Mouse (Mus musculus): ENCODE measurements at regions not wholly inside any gene's neighbourhood (a gene's known extent, or its start where the extent isn't known, plus 50 kb on each side); places are given as distances from the start of the nearest gene placed in this dataset.
A peak's percentile ranks its signal among the peaks of the same experiment; 100 is the strongest.

- TF ChIP-seq POLR2A (IDR thresholded peaks at IDR 0.05; ENCODE audit: borderline replicate concordance, insufficient read depth, low read length) (no peak), CTCF (IDR thresholded peaks at IDR 0.05; ENCODE audit: borderline replicate concordance, insufficient read depth, low read depth, low read length) (no peak)
- no peak for DNase-seq
- no peaks in the 10 kb centered on the region for H3K27me3 ChIP-seq (ENCODE audit: control insufficient read depth, insufficient read depth, low read length)
- no peaks in the 10 kb centered on the region for H3K4me1 ChIP-seq (ENCODE audit: control insufficient read depth, insufficient read depth, low read length)
- no peak overlapping the region for H3K27ac ChIP-seq (ENCODE audit: insufficient read depth, low read length)
- WGBS: 74% methylated on average over 2 of the region's 2 CpGs
- H3K4me3 ChIP-seq (replicated peaks; ENCODE audit: insufficient read depth, low read depth, low read length): no peak overlapping the region
These were observed 407.5 kb downstream of the Tmem182 start for GRCm38 (mm10) chr1:41212876-41213275.

- Histone ChIP-seq H3K4me3 (replicated peaks; ENCODE audit: insufficient read depth, low read depth, low read length) (no peak overlapping the region), H3K27ac (ENCODE audit: insufficient read depth, low read length) (no peak overlapping the region), H3K27me3 (ENCODE audit: control insufficient read depth, insufficient read depth, low read length) (no peaks in the 10 kb centered on the region), H3K4me1 (ENCODE audit: control insufficient read depth, insufficient read depth, low read length) (no peaks in the 10 kb centered on the region)
- TF ChIP-seq POLR2A (IDR thresholded peaks at IDR 0.05; ENCODE audit: borderline replicate concordance, insufficient read depth, low read length) (no peak), CTCF (IDR thresholded peaks at IDR 0.05; ENCODE audit: borderline replicate concordance, insufficient read depth, low read depth, low read length) (no peak)
- 94% methylated on average over 1 of the region's 1 CpGs for WGBS
- no peak for DNase-seq
These were observed 420.4 kb downstream of the Tmem182 start for GRCm38 (mm10) chr1:41225851-41226250.

GRCm38 (mm10) chr1:41235335-41235734 lies 429.9 kb downstream of the Tmem182 start:
- WGBS: 80% methylated on average over 7 of the region's 7 CpGs
- no peak for TF ChIP-seq POLR2A (IDR thresholded peaks at IDR 0.05; ENCODE audit: borderline replicate concordance, insufficient read depth, low read length)
- TF ChIP-seq CTCF (IDR thresholded peaks at IDR 0.05; ENCODE audit: borderline replicate concordance, insufficient read depth, low read depth, low read length): no peak
- DNase-seq: no peak
- Histone ChIP-seq H3K27ac (ENCODE audit: insufficient read depth, low read length) (no peak overlapping the region), H3K4me3 (replicated peaks; ENCODE audit: insufficient read depth, low read depth, low read length) (no peak overlapping the region), H3K27me3 (ENCODE audit: control insufficient read depth, insufficient read depth, low read length) (no peaks in the 10 kb centered on the region), H3K4me1 (ENCODE audit: control insufficient read depth, insufficient read depth, low read length) (no peaks in the 10 kb centered on the region)

- no peak for TF ChIP-seq POLR2A (IDR thresholded peaks at IDR 0.05; ENCODE audit: borderline replicate concordance, insufficient read depth, low read length)
- TF ChIP-seq CTCF (IDR thresholded peaks at IDR 0.05; ENCODE audit: borderline replicate concordance, insufficient read depth, low read depth, low read length): no peak
- no peak for DNase-seq
- 16% methylated on average over 6 of the region's 6 CpGs for WGBS
- Histone ChIP-seq H3K4me3 (replicated peaks; ENCODE audit: insufficient read depth, low read depth, low read length) (no peak overlapping the region), H3K4me1 (ENCODE audit: control insufficient read depth, insufficient read depth, low read length) (0 out of 2 replicates have a peak, but pooled peaks cover 2% of the 10 kb centered on the region), H3K27ac (ENCODE audit: insufficient read depth, low read length) (no peak overlapping the region), H3K27me3 (ENCODE audit: control insufficient read depth, insufficient read depth, low read length) (no peaks in the 10 kb centered on the region)
These were observed 437.6 kb downstream of the Tmem182 start for GRCm38 (mm10) chr1:41243000-41243399.

- H3K27me3 ChIP-seq (ENCODE audit: control insufficient read depth, insufficient read depth, low read length): no peaks in the 10 kb centered on the region
- TF ChIP-seq POLR2A (IDR thresholded peaks at IDR 0.05; ENCODE audit: borderline replicate concordance, insufficient read depth, low read length) (no peak), CTCF (IDR thresholded peaks at IDR 0.05; ENCODE audit: borderline replicate concordance, insufficient read depth, low read depth, low read length) (no peak)
- DNase-seq: no peak
- no peak overlapping the region for H3K4me3 ChIP-seq (replicated peaks; ENCODE audit: insufficient read depth, low read depth, low read length)
- WGBS: 23% methylated on average over 12 of the region's 12 CpGs
- H3K27ac ChIP-seq (ENCODE audit: insufficient read depth, low read length): no peak overlapping the region
- 0 out of 2 replicates have a peak, but pooled peaks cover 2% of the 10 kb centered on the region for H3K4me1 ChIP-seq (ENCODE audit: control insufficient read depth, insufficient read depth, low read length)
These were observed 439.2 kb downstream of the Tmem182 start for GRCm38 (mm10) chr1:41244627-41245026.

GRCm38 (mm10) chr1:41264214-41264613 lies 458.8 kb downstream of the Tmem182 start:
- H3K4me1 ChIP-seq (ENCODE audit: control insufficient read depth, insufficient read depth, low read length): no peaks in the 10 kb centered on the region
- 39% methylated on average over 10 of the region's 10 CpGs for WGBS
- H3K27me3 ChIP-seq (ENCODE audit: control insufficient read depth, insufficient read depth, low read length): no peaks in the 10 kb centered on the region
- no peak overlapping the region for H3K4me3 ChIP-seq (replicated peaks; ENCODE audit: insufficient read depth, low read depth, low read length)
- no peak overlapping the region for H3K27ac ChIP-seq (ENCODE audit: insufficient read depth, low read length)
- TF ChIP-seq POLR2A (IDR thresholded peaks at IDR 0.05; ENCODE audit: borderline replicate concordance, insufficient read depth, low read length): no peak
- TF ChIP-seq CTCF (IDR thresholded peaks at IDR 0.05; ENCODE audit: borderline replicate concordance, insufficient read depth, low read depth, low read length): 0 out of 2 replicates have a peak, but pooled peaks have one; percentile 4
- no peak for DNase-seq

GRCm38 (mm10) chr1:41271111-41271730 lies 465.8 kb downstream of the Tmem182 start:
- no peak for DNase-seq
- Histone ChIP-seq H3K27me3 (ENCODE audit: control insufficient read depth, insufficient read depth, low read length) (no peaks in the 10 kb centered on the region; the same call in 1 of the 2 replicates), H3K4me3 (replicated peaks; ENCODE audit: insufficient read depth, low read depth, low read length) (no peak overlapping the region), H3K4me1 (ENCODE audit: control insufficient read depth, insufficient read depth, low read length) (no peaks in the 10 kb centered on the region), H3K27ac (ENCODE audit: insufficient read depth, low read length) (no peak overlapping the region)
- 0 out of 2 replicates have a peak, but pooled peaks have one; percentile 10 for TF ChIP-seq CTCF (IDR thresholded peaks at IDR 0.05; ENCODE audit: borderline replicate concordance, insufficient read depth, low read depth, low read length)
- TF ChIP-seq POLR2A (IDR thresholded peaks at IDR 0.05; ENCODE audit: borderline replicate concordance, insufficient read depth, low read length): no peak
- 5% methylated on average over 4 of the region's 4 CpGs for WGBS

GRCm38 (mm10) chr1:41274573-41275270 lies 469.3 kb downstream of the Tmem182 start:
- no peak for DNase-seq
- H3K4me3 ChIP-seq (replicated peaks; ENCODE audit: insufficient read depth, low read depth, low read length): no peak overlapping the region

More at GRCm38 (mm10) chr1:41274573-41275270, 469.3 kb downstream of the Tmem182 start:
- TF ChIP-seq POLR2A (IDR thresholded peaks at IDR 0.05; ENCODE audit: borderline replicate concordance, insufficient read depth, low read length) (no peak), CTCF (IDR thresholded peaks at IDR 0.05; ENCODE audit: borderline replicate concordance, insufficient read depth, low read depth, low read length) (no peak)
- no peaks in the 10 kb centered on the region; the same call in 1 of the 2 replicates for H3K27me3 ChIP-seq (ENCODE audit: control insufficient read depth, insufficient read depth, low read length)
- H3K27ac ChIP-seq (ENCODE audit: insufficient read depth, low read length): no peak overlapping the region
- H3K4me1 ChIP-seq (ENCODE audit: control insufficient read depth, insufficient read depth, low read length): no peaks in the 10 kb centered on the region
- WGBS: 14% methylated on average over 10 of the region's 10 CpGs
